Mouse (Mus musculus): Measurements from ENCODE around the gene Trmu. TPM values are rescaled to one million over a fixed set of nuclear protein-coding genes. Genes with fewer than 3 reads are reported as not detected.
"Not testable (repeated sequence)": the region's sequence is repeated elsewhere in the genome, so short reads cannot be mapped to it uniquely, and the experiment has no call there.

Trmu gene
- polyA plus RNA-seq, 1 experiment from 2014 or later = 38.9 TPM

- not testable (repeated sequence) for H3K27me3 ChIP-seq (replicated peaks; ENCODE audit: low read depth, poor library complexity, severe bottlenecking); H3K4me1 ChIP-seq; H3K27ac ChIP-seq (replicated peaks); H3K4me3 ChIP-seq; H3K9me3 ChIP-seq; DNase-seq (ENCODE audit: low spot score)
- WGBS = 95% methylated on average over 7 of the region's 7 CpGs
- peaks cover 95% of the 10 kb centered on the region for H3K36me3 ChIP-seq (replicated peaks)
These were observed 13.2 kb upstream of the Trmu start for GRCm38 (mm10) chr15:85865913-85866312.

DNA sequence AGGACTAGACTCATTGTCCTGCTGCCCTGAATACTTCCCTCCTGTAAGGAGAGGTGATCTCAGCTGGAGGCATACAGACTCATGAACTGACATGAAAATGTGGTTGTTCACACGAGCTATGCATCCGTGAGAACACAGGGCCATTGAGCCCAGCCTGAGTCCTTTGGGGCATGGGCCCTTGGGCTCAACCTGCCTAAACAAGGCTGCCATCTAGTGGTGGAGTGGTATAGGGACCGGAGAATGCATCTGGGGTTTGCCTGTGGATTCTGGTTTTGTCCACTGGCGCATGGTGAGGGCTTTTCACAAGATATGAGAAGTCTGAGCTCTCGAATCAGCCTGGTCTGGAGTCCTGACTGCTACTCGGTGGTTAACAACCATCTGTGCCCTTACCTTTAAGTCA is 11.4 kb upstream of the Trmu start:
- no peak overlapping the region for H3K27ac ChIP-seq (replicated peaks)
- no peaks in the 10 kb centered on the region for H3K9me3 ChIP-seq
- H3K36me3 ChIP-seq (replicated peaks) = peaks cover 100% of the 10 kb centered on the region
- 58% methylated on average over 6 of the region's 6 CpGs for WGBS
- peak; percentile 68 for DNase-seq (ENCODE audit: low spot score)
- no peaks in the 10 kb centered on the region for H3K27me3 ChIP-seq (replicated peaks; ENCODE audit: low read depth, poor library complexity, severe bottlenecking)
- H3K4me1 ChIP-seq = peaks cover under 1% of the 10 kb centered on the region; the same call in 1 of the 2 replicates
- H3K4me3 ChIP-seq = no peak overlapping the region

DNA sequence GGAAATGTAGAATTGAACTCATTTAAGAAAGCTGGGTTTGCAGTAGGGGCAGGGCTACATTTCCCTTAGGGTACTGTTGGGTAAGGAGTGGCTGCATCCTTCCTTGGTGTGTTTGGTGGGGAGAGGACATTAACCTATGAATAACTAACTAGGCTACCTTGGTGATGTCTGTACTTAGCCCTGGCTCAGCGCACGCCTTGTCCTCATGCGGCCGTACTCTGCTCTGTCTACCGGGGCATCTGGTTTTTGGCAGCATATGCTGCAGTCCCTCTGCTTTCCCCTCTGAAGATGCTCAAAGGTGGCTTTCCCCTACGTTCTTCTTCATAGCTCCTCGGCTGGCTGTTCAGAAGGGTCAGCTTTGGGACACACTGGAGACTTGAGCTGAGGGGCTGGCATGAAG is 1.8 kb upstream of the Trmu start:
- H3K36me3 ChIP-seq (replicated peaks) = peaks cover 57% of the 10 kb centered on the region
- DNase-seq (ENCODE audit: low spot score) = no peak
- no peaks in the 10 kb centered on the region for H3K27me3 ChIP-seq (replicated peaks; ENCODE audit: low read depth, poor library complexity, severe bottlenecking)
- 93% methylated on average over 7 of the region's 7 CpGs for WGBS
- no peak overlapping the region for H3K4me3 ChIP-seq
- no peak overlapping the region for H3K27ac ChIP-seq (replicated peaks)
- peaks cover 21% of the 10 kb centered on the region for H3K4me1 ChIP-seq
- no peaks in the 10 kb centered on the region for H3K9me3 ChIP-seq

DNA sequence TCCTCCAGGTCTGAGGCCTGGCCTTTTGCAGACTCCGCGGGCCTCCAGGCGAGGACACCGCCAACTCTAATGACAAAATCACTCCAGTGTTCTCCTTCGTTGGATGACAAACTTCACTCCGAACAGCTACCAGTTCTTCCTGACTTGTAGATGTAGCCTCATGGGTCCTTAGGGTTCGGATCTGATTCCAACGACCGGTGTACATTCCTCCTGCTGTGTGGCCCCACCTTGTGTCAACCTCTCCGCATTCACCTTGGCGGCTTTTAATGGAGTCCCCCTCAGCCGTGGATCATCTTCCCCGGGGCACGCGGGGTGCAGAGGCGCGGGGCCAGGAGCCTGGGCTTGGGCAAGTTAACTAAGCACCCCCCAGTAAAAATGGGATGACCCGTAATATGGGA is 385 bp downstream of the Trmu start:
- peak overlapping the region; percentile 88 for H3K27ac ChIP-seq (replicated peaks)
- H3K27me3 ChIP-seq (replicated peaks; ENCODE audit: low read depth, poor library complexity, severe bottlenecking) = no peaks in the 10 kb centered on the region
- H3K9me3 ChIP-seq = no peaks in the 10 kb centered on the region
- DNase-seq (ENCODE audit: low spot score) = no peak
- WGBS = 2% methylated on average over 18 of the region's 18 CpGs
- peaks cover 57% of the 10 kb centered on the region for H3K36me3 ChIP-seq (replicated peaks)
- peak overlapping the region; percentile 84 for H3K4me3 ChIP-seq
- H3K4me1 ChIP-seq = peaks cover 21% of the 10 kb centered on the region

DNA sequence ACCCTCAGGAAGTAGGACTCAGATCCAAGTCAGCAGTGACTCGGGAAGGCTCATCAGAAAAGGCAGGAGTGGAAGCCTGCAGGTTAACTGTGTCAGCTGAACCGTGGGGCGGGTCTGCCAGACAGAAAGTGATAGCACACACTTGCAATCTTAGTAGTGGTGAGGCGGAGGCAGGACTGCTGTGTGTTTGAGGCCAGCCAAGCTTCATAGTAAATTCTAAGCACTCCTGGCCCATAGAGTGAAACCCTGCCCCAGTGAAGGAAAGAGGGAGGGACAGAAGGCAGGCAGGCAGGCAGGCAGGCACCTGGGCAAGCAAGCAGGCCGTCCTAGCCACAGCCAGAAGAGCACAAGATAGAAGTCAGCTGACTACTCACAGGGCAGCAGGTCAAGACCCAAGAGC is 6.5 kb downstream of the Trmu start:
- Histone ChIP-seq H3K27ac (replicated peaks) (no peak overlapping the region), H3K36me3 (replicated peaks) (peaks cover 68% of the 10 kb centered on the region), H3K9me3 (no peaks in the 10 kb centered on the region), H3K4me3 (no peak overlapping the region), H3K4me1 (peaks cover 3% of the 10 kb centered on the region; the same call in 1 of the 2 replicates), H3K27me3 (replicated peaks; ENCODE audit: low read depth, poor library complexity, severe bottlenecking) (no peaks in the 10 kb centered on the region)
- WGBS = 83% methylated on average over 5 of the region's 5 CpGs
- no peak for DNase-seq (ENCODE audit: low spot score)

DNA sequence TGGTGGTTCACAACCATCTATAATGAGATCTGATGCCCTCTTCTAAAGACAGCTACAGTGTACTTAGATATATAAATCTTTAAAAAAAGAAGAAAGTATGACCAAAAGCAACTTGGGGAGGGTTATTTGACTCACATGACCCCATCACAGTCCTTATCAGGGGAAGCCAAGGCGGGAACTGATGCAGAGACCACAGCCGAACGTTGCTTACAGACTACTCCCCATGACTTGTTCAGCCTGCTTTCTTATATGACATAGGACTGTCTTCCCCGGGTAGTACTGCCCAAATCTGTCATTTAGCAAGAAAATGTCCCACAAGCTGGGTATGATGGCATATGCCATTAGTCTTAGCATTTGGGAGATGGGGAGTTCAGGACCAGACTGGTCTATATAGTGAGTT is 10.1 kb downstream of the Trmu start:
- Histone ChIP-seq H3K4me1 (no peaks in the 10 kb centered on the region), H3K9me3 (no peaks in the 10 kb centered on the region), H3K36me3 (replicated peaks) (peaks cover 84% of the 10 kb centered on the region), H3K27me3 (replicated peaks; ENCODE audit: low read depth, poor library complexity, severe bottlenecking) (no peaks in the 10 kb centered on the region), H3K4me3 (no peak overlapping the region), H3K27ac (replicated peaks) (no peak overlapping the region)
- WGBS = 94% methylated on average over 4 of the region's 4 CpGs
- no peak for DNase-seq (ENCODE audit: low spot score)

GRCm38 (mm10) chr15:85891971-85892370 is 12.9 kb downstream of the Trmu start:
- Histone ChIP-seq H3K36me3 (replicated peaks) (peaks cover 85% of the 10 kb centered on the region), H3K4me3 (no peak overlapping the region), H3K9me3 (no peaks in the 10 kb centered on the region), H3K27me3 (replicated peaks; ENCODE audit: low read depth, poor library complexity, severe bottlenecking) (no peaks in the 10 kb centered on the region), H3K27ac (replicated peaks) (no peak overlapping the region), H3K4me1 (no peaks in the 10 kb centered on the region)
- 92% methylated on average over 10 of the region's 10 CpGs for WGBS
- no peak for DNase-seq (ENCODE audit: low spot score)

DNA sequence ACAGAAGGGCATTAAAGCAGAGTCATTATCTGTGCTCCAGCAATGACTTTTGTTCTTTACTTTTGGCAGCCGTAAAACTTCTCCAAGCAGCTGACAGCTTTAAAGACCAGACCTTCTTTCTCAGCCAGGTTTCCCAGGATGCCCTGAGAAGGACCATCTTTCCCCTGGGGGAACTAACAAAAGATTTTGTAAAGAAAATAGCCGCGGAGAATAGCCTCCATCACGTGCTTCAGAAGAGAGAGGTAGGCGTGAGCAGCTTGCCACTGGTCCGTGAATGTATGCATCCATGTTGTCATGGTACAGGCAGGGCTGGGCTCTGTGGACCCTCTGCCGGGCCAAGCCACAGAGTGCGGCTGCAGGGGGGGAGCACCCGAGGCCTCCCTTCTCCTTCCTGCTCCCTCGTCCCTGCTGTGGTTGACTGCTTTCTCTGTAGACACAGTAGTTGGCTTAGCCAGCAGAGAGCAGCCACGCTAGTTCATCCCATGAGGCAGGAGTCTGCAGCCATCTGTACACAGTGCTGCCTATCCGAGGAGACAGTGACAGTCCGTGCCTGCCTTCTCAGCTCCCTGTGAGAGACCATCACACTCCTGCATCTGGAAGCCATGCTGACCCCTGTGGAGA is 13.5 kb downstream of the Trmu start:
- no peaks in the 10 kb centered on the region for H3K9me3 ChIP-seq
- H3K27ac ChIP-seq (replicated peaks) = no peak overlapping the region
- no peaks in the 10 kb centered on the region for H3K27me3 ChIP-seq (replicated peaks; ENCODE audit: low read depth, poor library complexity, severe bottlenecking)
- WGBS = 84% methylated on average over 13 of the region's 13 CpGs
- H3K4me1 ChIP-seq = no peaks in the 10 kb centered on the region
- DNase-seq (ENCODE audit: low spot score) = no peak
- H3K4me3 ChIP-seq = no peak overlapping the region
- peaks cover 91% of the 10 kb centered on the region for H3K36me3 ChIP-seq (replicated peaks)

- WGBS = 90% methylated on average over 7 of the region's 7 CpGs
- peaks cover 92% of the 10 kb centered on the region for H3K36me3 ChIP-seq (replicated peaks)
- H3K27me3 ChIP-seq (replicated peaks; ENCODE audit: low read depth, poor library complexity, severe bottlenecking) = no peaks in the 10 kb centered on the region
- H3K27ac ChIP-seq (replicated peaks) = no peak overlapping the region
- no peak for DNase-seq (ENCODE audit: low spot score)
- H3K9me3 ChIP-seq = no peaks in the 10 kb centered on the region
- no peak overlapping the region for H3K4me3 ChIP-seq
- H3K4me1 ChIP-seq = no peaks in the 10 kb centered on the region
These were observed 14.8 kb downstream of the Trmu start for GRCm38 (mm10) chr15:85893871-85894270.

DNA sequence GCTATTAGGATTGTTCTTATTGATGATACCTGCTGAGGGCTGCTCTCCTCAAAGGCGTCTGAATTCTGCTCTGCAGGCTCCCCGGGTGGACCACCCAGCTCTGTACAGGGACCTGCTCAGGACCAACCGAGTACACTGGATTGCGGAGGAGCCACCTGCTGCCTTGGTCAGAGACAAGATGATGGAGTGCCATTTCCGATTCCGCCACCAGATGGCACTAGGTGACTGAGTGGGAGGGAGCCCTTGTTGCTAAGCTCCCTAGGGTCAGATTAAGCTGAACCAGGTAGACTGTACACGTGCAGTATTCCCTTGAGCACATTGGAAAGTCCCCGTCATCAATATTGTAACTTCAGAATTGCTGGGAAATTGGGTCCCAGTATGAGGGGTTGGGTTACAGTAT is 17.2 kb downstream of the Trmu start:
- H3K4me3 ChIP-seq = no peak overlapping the region
- H3K9me3 ChIP-seq = no peaks in the 10 kb centered on the region
- H3K27me3 ChIP-seq (replicated peaks; ENCODE audit: low read depth, poor library complexity, severe bottlenecking) = no peaks in the 10 kb centered on the region
- H3K36me3 ChIP-seq (replicated peaks) = peaks cover 96% of the 10 kb centered on the region
- peaks cover 3% of the 10 kb centered on the region; the same call in 1 of the 2 replicates for H3K4me1 ChIP-seq
- 15% methylated on average over 8 of the region's 8 CpGs for WGBS
- H3K27ac ChIP-seq (replicated peaks) = no peak overlapping the region
- DNase-seq (ENCODE audit: low spot score) = peak; percentile 80

- H3K9me3 ChIP-seq = no peaks in the 10 kb centered on the region
- WGBS = 92% methylated on average over 10 of the region's 10 CpGs
- H3K27ac ChIP-seq (replicated peaks) = no peak overlapping the region
- no peaks in the 10 kb centered on the region for H3K27me3 ChIP-seq (replicated peaks; ENCODE audit: low read depth, poor library complexity, severe bottlenecking)
- peaks cover 3% of the 10 kb centered on the region; the same call in 1 of the 2 replicates for H3K4me1 ChIP-seq
- peaks cover 96% of the 10 kb centered on the region for H3K36me3 ChIP-seq (replicated peaks)
- no peak for DNase-seq (ENCODE audit: low spot score)
- H3K4me3 ChIP-seq = no peak overlapping the region
These were observed 18.0 kb downstream of the Trmu start for GRCm38 (mm10) chr15:85897113-85897512.

GRCm38 (mm10) chr15:85899396-85899795 is 20.3 kb downstream of the Trmu start:
- WGBS = 74% methylated on average over 6 of the region's 6 CpGs
- Histone ChIP-seq H3K4me3 (no peak overlapping the region), H3K4me1 (peaks cover 3% of the 10 kb centered on the region; the same call in 1 of the 2 replicates), H3K27ac (replicated peaks) (no peak overlapping the region), H3K27me3 (replicated peaks; ENCODE audit: low read depth, poor library complexity, severe bottlenecking) (no peaks in the 10 kb centered on the region), H3K9me3 (no peaks in the 10 kb centered on the region), H3K36me3 (replicated peaks) (peaks cover 82% of the 10 kb centered on the region)
- DNase-seq (ENCODE audit: low spot score) = no peak

GRCm38 (mm10) chr15:85900318-85900717 is 21.2 kb downstream of the Trmu start:
- peaks cover 3% of the 10 kb centered on the region; the same call in 1 of the 2 replicates for H3K4me1 ChIP-seq
- no peak for DNase-seq (ENCODE audit: low spot score)
- no peaks in the 10 kb centered on the region for H3K27me3 ChIP-seq (replicated peaks; ENCODE audit: low read depth, poor library complexity, severe bottlenecking)
- 91% methylated on average over 8 of the region's 8 CpGs for WGBS
- peaks cover 75% of the 10 kb centered on the region for H3K36me3 ChIP-seq (replicated peaks)
- no peak overlapping the region for H3K27ac ChIP-seq (replicated peaks)
- no peaks in the 10 kb centered on the region for H3K9me3 ChIP-seq
- no peak overlapping the region for H3K4me3 ChIP-seq

Data from embryonic facial prominence, embryonic 10.5 days (tissue).